Mouse (Mus musculus): ENCODE measurements around the gene Obp2a.
"Not testable (repeated sequence)": the region's sequence is repeated elsewhere in the genome, so short reads cannot be mapped to it uniquely, and the experiment has no call there.

The Obp2a gene

DNA sequence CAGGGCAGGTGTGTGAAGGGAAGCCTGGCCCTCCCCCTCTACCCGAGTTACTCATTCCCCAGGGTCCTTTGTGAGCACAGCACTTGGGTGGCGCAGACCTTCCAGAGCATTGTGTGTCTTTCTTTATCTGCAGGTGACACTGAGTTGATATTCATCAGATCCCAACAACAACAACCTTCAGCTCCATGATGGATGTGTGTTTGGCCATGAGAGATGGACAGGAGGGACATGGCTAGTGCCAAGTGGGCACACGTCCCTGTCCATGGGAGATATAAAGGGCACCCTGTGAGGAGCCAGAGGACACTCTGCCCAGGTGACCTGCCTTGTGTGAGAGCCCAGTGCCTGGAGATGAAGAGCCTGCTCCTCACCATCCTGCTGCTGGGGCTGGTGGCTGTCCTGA, at the start of gene Obp2a:
Gene Obp2a (plus strand): TSS at position 301 of the 400 bp plus-strand sequence.
- not testable (repeated sequence) for DNase-seq (ENCODE audit: inconsistent age in 2 of 2, low spot score in 1 of 2)

GRCm38 (mm10) chr2:25652902-25653301, 46.9 kb upstream of the Obp2a start, which contains the start of gene Lcn8:
Gene Lcn8 (plus strand): TSS chr2:25653120.
- no peak for DNase-seq (ENCODE audit: inconsistent age in 2 of 2, low spot score in 1 of 2)

DNA sequence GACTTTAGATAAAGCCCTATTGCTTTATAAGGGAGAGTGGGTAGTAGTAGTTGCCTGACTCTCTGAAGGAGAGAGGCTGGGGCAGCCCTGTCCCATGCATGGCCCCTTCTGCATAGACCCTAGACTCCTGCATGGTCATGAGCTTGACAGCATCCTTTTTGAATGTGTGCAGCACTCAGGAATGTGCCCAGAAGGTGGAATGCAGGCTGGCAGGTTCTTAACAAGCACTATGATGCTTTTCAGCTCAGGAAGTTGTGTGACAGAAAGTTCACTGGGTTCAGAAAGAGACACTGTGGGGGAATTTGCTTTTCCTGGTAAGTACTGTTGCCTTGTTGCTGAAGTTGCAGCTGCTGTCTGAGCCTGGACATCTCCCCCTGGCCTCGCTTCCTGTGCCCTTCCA, 45.3 kb upstream of the Obp2a start:
- no peak for DNase-seq (ENCODE audit: inconsistent age in 2 of 2, low spot score in 1 of 2)

DNA sequence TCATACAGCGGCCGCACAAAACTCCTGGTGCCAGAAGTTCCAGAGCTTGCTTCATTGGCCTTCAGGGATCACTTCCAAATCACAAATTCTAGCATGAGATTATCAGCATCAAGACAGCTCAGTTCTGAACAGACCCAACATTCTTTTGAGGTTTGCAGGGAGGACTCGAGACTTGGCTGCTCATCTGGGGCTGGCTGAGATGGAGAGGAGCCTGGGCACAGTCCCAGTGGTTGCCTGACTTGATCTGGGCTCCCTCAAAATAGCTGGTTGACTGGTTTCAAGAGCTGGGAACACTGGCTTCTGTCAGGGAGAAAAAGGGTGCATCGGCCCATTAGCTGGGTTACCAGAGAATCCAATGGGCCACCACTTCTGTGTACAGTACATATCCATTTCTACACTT, 43.2 kb upstream of the Obp2a start:
- no peak for DNase-seq (ENCODE audit: inconsistent age in 2 of 2, low spot score in 1 of 2)

DNA sequence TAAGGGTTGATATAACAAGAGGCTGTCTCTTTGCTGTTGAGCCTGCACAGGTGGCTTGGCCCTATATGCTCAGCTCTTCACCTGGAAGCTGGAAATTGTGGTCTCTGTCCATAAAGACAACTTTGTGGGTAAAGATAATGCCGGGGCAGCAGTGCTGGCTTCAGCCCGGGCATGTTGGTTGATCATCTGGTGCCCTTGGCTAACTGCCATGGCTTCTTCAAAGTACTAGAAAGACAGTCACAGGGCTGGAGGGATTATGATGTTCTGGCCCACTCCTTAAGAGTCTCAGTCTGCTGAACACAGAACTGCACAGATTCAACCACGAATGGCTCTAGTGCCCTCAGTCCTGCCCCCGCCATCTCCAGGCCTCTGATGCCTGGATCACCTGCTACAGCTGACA, 42.6 kb upstream of the Obp2a start:
- DNase-seq (ENCODE audit: inconsistent age in 2 of 2, low spot score in 1 of 2), result peak; percentile 49 to 83

GRCm38 (mm10) chr2:25657652-25658051, 42.2 kb upstream of the Obp2a start, which contains the start of gene Lcn5:
Gene Lcn5 (plus strand): TSS chr2:25657952.
- no peak for DNase-seq (ENCODE audit: inconsistent age in 2 of 2, low spot score in 1 of 2)

- DNase-seq (ENCODE audit: inconsistent age in 2 of 2, low spot score in 1 of 2), result peak; percentile 23 to 76
These were observed 39.6 kb upstream of the Obp2a start for GRCm38 (mm10) chr2:25660279-25660678.

DNA sequence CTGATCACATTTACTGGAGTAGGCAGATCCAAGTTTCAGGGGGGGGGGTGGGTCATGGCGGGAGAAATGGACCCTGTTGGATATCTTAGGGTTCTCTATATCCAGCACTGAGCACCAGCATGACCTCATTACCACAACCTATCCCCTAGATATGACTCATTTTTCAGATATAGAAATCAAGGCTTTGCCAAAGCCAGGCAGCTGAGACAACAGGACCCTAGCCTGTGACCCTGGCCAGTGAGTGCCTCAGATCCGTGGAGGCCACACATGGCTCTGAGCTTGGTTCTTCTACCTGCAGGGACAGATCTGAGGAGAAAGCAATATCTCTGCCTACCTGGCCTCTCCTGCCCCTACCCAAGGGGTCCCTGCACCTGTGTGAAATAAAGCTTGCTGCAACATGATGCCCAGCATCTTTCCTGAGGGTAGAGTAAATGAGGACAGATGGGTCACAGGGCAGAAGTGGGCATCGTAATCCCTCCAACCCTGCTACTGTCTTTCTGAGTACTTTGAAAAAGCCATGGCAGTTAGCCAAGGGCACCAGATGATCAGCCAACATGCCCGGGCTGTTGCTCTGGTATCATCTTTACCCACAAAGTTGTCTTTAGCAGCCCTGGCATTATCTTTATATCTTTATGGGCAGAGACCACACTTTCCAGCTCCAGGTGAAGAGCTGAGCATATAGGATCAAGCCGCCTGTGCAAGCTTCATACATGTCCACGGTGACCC, 38.4 kb upstream of the Obp2a start:
- peak; percentile 29 to 73 for DNase-seq (ENCODE audit: inconsistent age in 2 of 2, low spot score in 1 of 2)

GRCm38 (mm10) chr2:25663511-25663910, 36.3 kb upstream of the Obp2a start:
- peak; percentile 71 to 92 for DNase-seq (ENCODE audit: inconsistent age in 2 of 2, low spot score in 1 of 2)

GRCm38 (mm10) chr2:25664125-25664524, 35.7 kb upstream of the Obp2a start:
- DNase-seq (ENCODE audit: inconsistent age in 2 of 2, low spot score in 1 of 2), result no peak

- DNase-seq (ENCODE audit: inconsistent age in 2 of 2, low spot score in 1 of 2), result no peak
These were observed 33.3 kb upstream of the Obp2a start for GRCm38 (mm10) chr2:25666516-25666915.

- no peak for DNase-seq (ENCODE audit: inconsistent age in 2 of 2, low spot score in 1 of 2)
These were observed 23.4 kb upstream of the Obp2a start, which contains the start of gene Lcn6 for GRCm38 (mm10) chr2:25676486-25676885. Gene Lcn6 (plus strand): TSS chr2:25676786.

GRCm38 (mm10) chr2:25679559-25679958, 20.3 kb upstream of the Obp2a start:
- no peak for DNase-seq (ENCODE audit: inconsistent age in 2 of 2, low spot score in 1 of 2)

DNA sequence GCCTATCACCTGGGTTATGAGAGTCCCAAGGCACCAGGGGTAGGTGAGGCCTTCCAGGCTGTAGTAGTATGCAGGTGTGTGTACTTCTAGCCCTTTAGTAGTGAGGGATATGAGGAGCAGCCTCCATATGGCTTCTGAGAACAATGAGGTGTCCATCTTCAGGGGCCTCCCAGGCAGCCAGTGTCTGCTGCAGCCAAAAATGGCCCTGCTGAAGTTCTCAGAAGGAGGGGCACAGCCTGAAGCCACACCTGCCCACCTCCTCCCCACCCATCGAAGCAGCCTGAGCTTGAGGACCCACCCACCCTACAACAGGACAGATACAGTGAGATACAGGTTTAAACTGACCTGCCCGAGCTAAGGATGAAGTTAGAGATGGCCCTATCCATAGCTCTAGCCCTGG, 17.4 kb upstream of the Obp2a start, which contains the start of gene Lcn10:
Gene Lcn10 (plus strand): TSS at position 301 of the 400 bp plus-strand sequence.
- no peak for DNase-seq (ENCODE audit: inconsistent age in 2 of 2, low spot score in 1 of 2)

DNA sequence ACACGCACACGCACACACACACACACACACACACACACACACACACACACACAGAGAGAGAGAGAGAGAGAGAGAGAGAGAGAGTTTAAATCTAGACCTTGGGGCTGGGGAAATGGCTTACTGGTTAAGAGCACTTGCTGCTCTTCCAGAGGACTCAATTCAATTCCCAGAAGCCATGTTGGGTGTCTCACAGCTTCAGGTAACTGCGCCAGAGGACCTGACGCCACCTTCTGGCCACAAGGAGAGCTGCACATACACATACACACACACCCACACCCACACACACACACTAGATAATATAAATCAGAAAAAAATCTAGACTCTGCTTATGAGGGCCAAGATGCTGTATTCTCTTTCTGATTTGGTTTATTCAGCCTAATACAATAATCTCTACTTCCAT, 12.9 kb upstream of the Obp2a start:
- DNase-seq (ENCODE audit: inconsistent age in 2 of 2, low spot score in 1 of 2), result no peak

DNA sequence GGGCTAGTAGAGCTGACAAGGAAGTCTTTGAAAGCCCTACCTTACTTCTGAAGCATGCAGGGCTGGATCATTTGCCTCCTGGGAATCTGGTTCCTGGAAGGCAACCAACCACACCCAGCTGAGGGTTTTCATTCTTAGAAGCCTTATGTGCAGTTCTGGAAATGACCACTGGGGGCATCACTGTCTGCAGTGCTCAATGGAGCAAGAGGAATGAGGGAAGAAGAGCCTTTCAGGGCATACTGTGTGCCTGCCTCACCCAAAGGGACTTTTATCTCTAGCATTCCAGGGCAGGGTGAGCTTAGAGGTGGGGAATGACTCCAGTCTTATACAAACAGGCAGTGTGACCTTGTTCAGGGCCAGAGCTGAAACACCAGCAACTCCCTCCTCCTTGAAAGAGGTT, 5.2 kb upstream of the Obp2a start:
- DNase-seq (ENCODE audit: inconsistent age in 2 of 2, low spot score in 1 of 2), result peak; percentile 69 to 92

DNA sequence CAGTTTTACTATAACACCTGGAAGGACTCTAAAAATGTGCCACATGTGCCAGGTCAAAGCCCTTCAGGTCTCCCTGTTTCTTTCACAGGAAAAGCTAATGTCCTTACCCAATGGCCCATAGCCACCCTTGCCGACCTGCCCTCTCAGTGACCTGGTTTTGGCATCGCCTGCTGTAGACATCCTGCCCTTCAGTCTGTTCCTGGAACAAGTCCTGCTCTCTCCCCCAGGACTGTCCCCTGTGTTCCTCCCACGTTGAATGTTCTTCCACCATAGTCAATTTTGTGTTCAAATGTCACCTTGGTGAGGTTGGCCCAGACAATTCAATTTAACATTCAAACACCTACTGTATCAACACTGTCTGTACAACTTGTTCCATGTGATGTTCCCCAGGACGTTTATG, 2.9 kb upstream of the Obp2a start:
- peak; percentile 53 to 85 for DNase-seq (ENCODE audit: inconsistent age in 2 of 2, low spot score in 1 of 2)

DNA sequence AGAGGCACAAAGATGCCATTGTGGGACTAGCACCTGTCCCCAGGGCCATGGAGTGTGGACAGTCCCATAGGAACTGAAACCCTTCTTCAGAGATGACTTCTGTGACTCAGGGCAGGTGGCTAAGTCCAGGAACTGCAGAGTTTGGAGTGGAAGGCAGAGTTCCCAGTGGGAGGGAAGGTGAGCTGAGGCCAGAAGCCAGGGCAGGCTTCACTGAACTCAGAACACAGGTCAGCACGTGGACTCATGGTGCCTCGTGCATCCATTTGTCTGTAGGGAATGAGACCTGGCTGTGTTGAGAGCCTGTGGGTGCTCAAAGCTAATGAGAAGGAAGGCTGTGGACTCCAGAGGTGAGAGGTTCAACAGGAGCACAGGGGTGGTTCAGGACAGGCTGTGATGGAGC, 1.1 kb upstream of the Obp2a start:
- DNase-seq (ENCODE audit: inconsistent age in 2 of 2, low spot score in 1 of 2), result peak in 1 of 2 experiments; percentile 19

DNA sequence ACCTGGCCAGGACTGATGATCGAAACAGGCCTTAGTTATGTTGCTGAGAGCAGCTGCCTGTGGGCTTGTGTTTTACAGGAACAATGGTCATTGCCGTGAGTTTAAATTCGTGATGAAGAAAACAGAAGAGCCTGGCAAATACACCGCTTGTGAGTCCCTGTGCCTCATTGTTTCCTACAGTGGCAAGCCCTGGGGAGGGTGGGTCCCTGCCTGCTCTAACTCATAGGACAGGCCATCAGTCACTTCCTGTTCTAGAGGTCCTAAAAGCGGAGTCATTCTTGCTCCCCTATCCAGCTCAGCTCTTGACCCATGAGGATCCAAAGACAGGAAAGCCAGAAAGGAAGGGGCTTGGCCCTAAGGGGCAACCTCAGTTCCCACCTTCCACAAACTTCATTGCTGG, 1.2 kb downstream of the Obp2a start:
- DNase-seq (ENCODE audit: inconsistent age in 2 of 2, low spot score in 1 of 2), result no peak

GRCm38 (mm10) chr2:25703706-25704105, 3.9 kb downstream of the Obp2a start:
- peak in 1 of 2 experiments; percentile 69 for DNase-seq (ENCODE audit: inconsistent age in 2 of 2, low spot score in 1 of 2)

- peak; percentile 85 to 95 for DNase-seq (ENCODE audit: inconsistent age in 2 of 2, low spot score in 1 of 2)
These were observed 7.0 kb downstream of the Obp2a start, which contains the start of gene Bmyc for GRCm38 (mm10) chr2:25706643-25707481. Gene Bmyc (plus strand): TSS chr2:25706739.

DNA sequence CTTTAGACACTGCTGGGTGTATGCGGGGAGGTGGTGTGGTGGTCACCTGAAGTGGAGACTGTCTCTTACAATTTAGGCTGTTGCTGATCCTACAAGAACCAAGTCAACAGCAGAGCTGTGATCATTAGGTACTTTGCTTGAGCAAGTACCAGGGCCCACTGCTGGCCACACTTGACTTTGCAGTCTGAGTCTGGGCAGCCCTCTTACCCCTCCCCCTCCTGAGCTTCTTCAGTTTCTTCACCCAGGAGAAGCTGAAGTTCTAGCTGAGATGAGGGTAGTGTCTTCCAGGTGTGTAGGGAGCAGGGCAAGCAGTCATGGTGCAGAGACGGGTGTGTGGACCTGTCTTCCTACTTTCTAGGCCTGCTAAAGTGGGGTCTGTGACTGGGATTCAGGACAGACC, 8.3 kb downstream of the Obp2a start:
- peak in 1 of 2 experiments; percentile 69 for DNase-seq (ENCODE audit: inconsistent age in 2 of 2, low spot score in 1 of 2)

All from adrenal gland, adult (tissue).